Mouse (Mus musculus) kidney, adult 8-10 months (tissue): Measurements from ENCODE around the gene Fmod.

Experiments
- DNase-seq, 2 experiments: peaks; one replicate each; pipeline ENCODE4 v3.0.0; 2022

The Fmod gene

GRCm38 (mm10) chr1:134077389-134078060 is 40.5 kb downstream of the Fmod start:
- peak in 1 of 2 experiments; percentile 45 for DNase-seq

GRCm38 (mm10) chr1:134078061-134078795 is 41.2 kb downstream of the Fmod start:
- no peak for DNase-seq

GRCm38 (mm10) chr1:134078802-134079476 is 41.9 kb downstream of the Fmod start, which contains the start of gene Btg2:
TSS of gene Btg2 (minus strand) at chr1:134079120.
- peak; percentile 97 to 98 for DNase-seq

- DNase-seq = peak; percentile 63 to 77
These were observed 42.6 kb downstream of the Fmod start for GRCm38 (mm10) chr1:134079477-134080163.

GRCm38 (mm10) chr1:134080406-134080805 is 43.4 kb downstream of the Fmod start:
- no peak for DNase-seq

GRCm38 (mm10) chr1:134080881-134081450 is 43.9 kb downstream of the Fmod start:
- no peak for DNase-seq

GRCm38 (mm10) chr1:134082987-134083516 is 46.0 kb downstream of the Fmod start:
- no peak for DNase-seq

- no peak for DNase-seq
These were observed 46.6 kb downstream of the Fmod start for GRCm38 (mm10) chr1:134083676-134084075.

- no peak for DNase-seq
These were observed 47.1 kb downstream of the Fmod start for GRCm38 (mm10) chr1:134084128-134084527.

GRCm38 (mm10) chr1:134086017-134086416 is 49.0 kb downstream of the Fmod start:
- no peak for DNase-seq

GRCm38 (mm10) chr1:134086811-134087398 is 49.9 kb downstream of the Fmod start:
- DNase-seq = peak in 1 of 2 experiments; percentile 46

GRCm38 (mm10) chr1:134089074-134089473 is 52.0 kb downstream of the Fmod start:
- DNase-seq = no peak

- DNase-seq = no peak
These were observed 54.8 kb downstream of the Fmod start for GRCm38 (mm10) chr1:134091851-134092250.

GRCm38 (mm10) chr1:134092368-134092767 is 55.3 kb downstream of the Fmod start:
- no peak for DNase-seq

- DNase-seq = peak; percentile 91
These were observed 56.1 kb downstream of the Fmod start for GRCm38 (mm10) chr1:134092852-134093770.

- DNase-seq = peak in 1 of 2 experiments; percentile 38
These were observed 56.9 kb downstream of the Fmod start for GRCm38 (mm10) chr1:134093771-134094526.

GRCm38 (mm10) chr1:134095033-134095612 is 58.1 kb downstream of the Fmod start:
- no peak for DNase-seq

GRCm38 (mm10) chr1:134095721-134096120 is 58.7 kb downstream of the Fmod start:
- DNase-seq = no peak

GRCm38 (mm10) chr1:134096264-134096934 is 59.3 kb downstream of the Fmod start:
- DNase-seq = no peak
